Mouse (Mus musculus): ENCODE measurements around the gene Spata31d1a.
"Not testable (repeated sequence)": the region's sequence is repeated elsewhere in the genome, so short reads cannot be mapped to it uniquely, and the experiment has no call there.

The Spata31d1a gene

GRCm38 (mm10) chr13:59710230-59710629 is at the start of gene Spata31d1a:
Gene Spata31d1a, minus strand, starts transcription at chr13:59710330.
- no peak for DNase-seq (ENCODE audit: low read depth)

- DNase-seq (ENCODE audit: low read depth), result no peak
Observed at GRCm38 (mm10) chr13:59756906-59757305, 46.8 kb upstream of the Spata31d1a start.

- DNase-seq (ENCODE audit: low read depth), result no peak
Observed at GRCm38 (mm10) chr13:59750310-59750709, 40.2 kb upstream of the Spata31d1a start.

- no peak for DNase-seq (ENCODE audit: low read depth)
Observed at GRCm38 (mm10) chr13:59746711-59747110, 36.6 kb upstream of the Spata31d1a start, which contains the start of gene 1700014D04Rik. Gene 1700014D04Rik, minus strand, starts transcription at chr13:59746752.

GRCm38 (mm10) chr13:59746164-59746563 is 36.0 kb upstream of the Spata31d1a start:
- DNase-seq (ENCODE audit: low read depth), result no peak

GRCm38 (mm10) chr13:59745462-59745861 is 35.3 kb upstream of the Spata31d1a start:
- DNase-seq (ENCODE audit: low read depth), result no peak

GRCm38 (mm10) chr13:59741697-59742096 is 31.6 kb upstream of the Spata31d1a start:
- no peak for DNase-seq (ENCODE audit: low read depth)

- DNase-seq (ENCODE audit: low read depth), result no peak
Observed at GRCm38 (mm10) chr13:59741096-59741495, 31.0 kb upstream of the Spata31d1a start.

- DNase-seq (ENCODE audit: low read depth), result peak; percentile 66
Observed at GRCm38 (mm10) chr13:59739397-59739796, 29.3 kb upstream of the Spata31d1a start.

GRCm38 (mm10) chr13:59738455-59738854 is 28.3 kb upstream of the Spata31d1a start:
- DNase-seq (ENCODE audit: low read depth), result peak; percentile 61

GRCm38 (mm10) chr13:59735190-59735589 is 25.1 kb upstream of the Spata31d1a start:
- DNase-seq (ENCODE audit: low read depth), result peak; percentile 44

GRCm38 (mm10) chr13:59734347-59734746 is 24.2 kb upstream of the Spata31d1a start:
- not testable (repeated sequence) for DNase-seq (ENCODE audit: low read depth)

- DNase-seq (ENCODE audit: low read depth), result no peak
Observed at GRCm38 (mm10) chr13:59733936-59734335, 23.8 kb upstream of the Spata31d1a start.

GRCm38 (mm10) chr13:59731652-59732051 is 21.5 kb upstream of the Spata31d1a start, which contains the start of gene Spata31d1d:
Gene Spata31d1d, minus strand, starts transcription at chr13:59731752.
- no peak for DNase-seq (ENCODE audit: low read depth)

- DNase-seq (ENCODE audit: low read depth), result peak; percentile 78
Observed at GRCm38 (mm10) chr13:59728378-59729093, 18.4 kb upstream of the Spata31d1a start.

GRCm38 (mm10) chr13:59726139-59726867 is 16.2 kb upstream of the Spata31d1a start:
- no peak for DNase-seq (ENCODE audit: low read depth)

GRCm38 (mm10) chr13:59722089-59722488 is 12.0 kb upstream of the Spata31d1a start:
- DNase-seq (ENCODE audit: low read depth), result not testable (repeated sequence)

GRCm38 (mm10) chr13:59719475-59719874 is 9.3 kb upstream of the Spata31d1a start:
- DNase-seq (ENCODE audit: low read depth), result no peak

GRCm38 (mm10) chr13:59718857-59719440 is 8.8 kb upstream of the Spata31d1a start:
- DNase-seq (ENCODE audit: low read depth), result not testable (repeated sequence)

GRCm38 (mm10) chr13:59713710-59714109 is 3.6 kb upstream of the Spata31d1a start:
- DNase-seq (ENCODE audit: low read depth), result no peak

- not testable (repeated sequence) for DNase-seq (ENCODE audit: low read depth)
Observed at GRCm38 (mm10) chr13:59711984-59712383, 1.9 kb upstream of the Spata31d1a start, which contains the start of gene Spata31d1b. Gene Spata31d1b, plus strand, starts transcription at chr13:59712284.

GRCm38 (mm10) chr13:59704562-59704961 is 5.6 kb downstream of the Spata31d1a start:
- no peak for DNase-seq (ENCODE audit: low read depth)

GRCm38 (mm10) chr13:59703514-59703913 is 6.6 kb downstream of the Spata31d1a start:
- no peak for DNase-seq (ENCODE audit: low read depth)

All from c-Kit-positive CD71-positive TER-119-negative erythroid progenitor cells, embryonic 14.5 days (primary cell).